Mouse (Mus musculus): Measurements from ENCODE around the gene Ccdc62. TPM values are rescaled to one million over a fixed set of nuclear protein-coding genes. Genes with fewer than 3 reads are reported as not detected.
A peak's percentile ranks its signal among the peaks of the same experiment; 100 is the strongest.

The Ccdc62 gene
- total RNA-seq, 2 experiments from 2014 or later: 3.8 to 4.1 TPM

GRCm38 (mm10) chr5:124003375-124003774 is 72.9 kb downstream of the Ccdc62 start:
- DNase-seq: no peak

DNA sequence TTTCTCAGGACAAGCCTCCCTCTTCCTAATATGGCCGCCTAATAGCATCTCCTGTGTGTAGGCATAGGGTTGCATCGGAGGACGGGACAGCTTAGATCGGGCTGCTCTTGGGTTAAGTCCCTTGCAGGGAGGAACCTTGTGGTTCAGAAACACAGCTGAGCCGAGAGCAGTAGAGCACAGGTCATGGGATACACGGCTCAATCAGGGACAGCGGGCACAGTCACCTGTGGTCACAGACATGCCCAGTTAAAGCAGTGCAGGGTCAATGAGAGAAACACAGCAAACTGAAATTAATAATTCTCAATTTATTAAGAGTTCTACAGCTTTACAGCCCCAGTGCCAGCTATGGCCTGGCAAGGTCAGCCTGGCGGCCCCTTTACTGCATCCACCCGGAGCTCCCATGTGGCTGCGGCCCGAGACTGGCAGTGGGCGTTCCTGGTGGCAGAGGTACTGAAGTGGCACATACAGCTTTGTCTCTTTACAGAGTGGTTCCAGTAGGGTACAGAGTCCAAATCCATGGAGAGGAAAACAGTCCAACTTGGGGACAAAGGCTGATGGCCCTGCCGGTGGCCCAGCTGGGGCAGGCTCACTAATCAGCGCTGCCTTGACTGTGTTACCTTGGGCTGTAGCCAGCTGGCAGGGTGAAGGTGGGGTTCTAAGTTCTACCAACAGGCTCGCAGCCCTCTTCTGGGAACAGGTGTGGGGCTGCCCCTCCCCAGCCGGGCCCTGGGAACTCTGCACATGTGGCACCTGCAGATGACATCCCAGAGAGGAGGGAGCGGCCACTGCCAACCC is 74.1 kb downstream of the Ccdc62 start:
- no peak for DNase-seq

- no peak for DNase-seq
Observed at GRCm38 (mm10) chr5:124005151-124005500, 74.6 kb downstream of the Ccdc62 start.

DNA sequence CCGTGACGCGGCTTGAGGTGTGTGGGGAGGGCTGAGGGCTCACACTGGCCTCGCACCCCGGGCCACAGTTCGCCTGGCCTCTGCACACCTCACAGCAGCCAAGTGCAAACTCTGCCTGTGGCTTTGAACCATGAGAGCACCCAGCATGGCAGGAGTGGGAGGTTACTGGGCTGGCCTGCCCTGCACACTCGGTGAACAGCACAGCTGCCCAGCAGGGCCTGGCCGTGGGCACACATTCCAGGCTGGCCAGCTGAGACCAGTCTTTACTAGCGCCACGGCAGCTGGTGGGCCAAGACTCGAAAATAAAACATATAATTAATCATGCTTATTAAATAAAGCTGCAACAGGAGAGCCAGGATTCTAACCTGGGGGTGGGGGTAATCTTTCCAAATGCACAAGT is 75.1 kb downstream of the Ccdc62 start:
- no peak for DNase-seq

DNA sequence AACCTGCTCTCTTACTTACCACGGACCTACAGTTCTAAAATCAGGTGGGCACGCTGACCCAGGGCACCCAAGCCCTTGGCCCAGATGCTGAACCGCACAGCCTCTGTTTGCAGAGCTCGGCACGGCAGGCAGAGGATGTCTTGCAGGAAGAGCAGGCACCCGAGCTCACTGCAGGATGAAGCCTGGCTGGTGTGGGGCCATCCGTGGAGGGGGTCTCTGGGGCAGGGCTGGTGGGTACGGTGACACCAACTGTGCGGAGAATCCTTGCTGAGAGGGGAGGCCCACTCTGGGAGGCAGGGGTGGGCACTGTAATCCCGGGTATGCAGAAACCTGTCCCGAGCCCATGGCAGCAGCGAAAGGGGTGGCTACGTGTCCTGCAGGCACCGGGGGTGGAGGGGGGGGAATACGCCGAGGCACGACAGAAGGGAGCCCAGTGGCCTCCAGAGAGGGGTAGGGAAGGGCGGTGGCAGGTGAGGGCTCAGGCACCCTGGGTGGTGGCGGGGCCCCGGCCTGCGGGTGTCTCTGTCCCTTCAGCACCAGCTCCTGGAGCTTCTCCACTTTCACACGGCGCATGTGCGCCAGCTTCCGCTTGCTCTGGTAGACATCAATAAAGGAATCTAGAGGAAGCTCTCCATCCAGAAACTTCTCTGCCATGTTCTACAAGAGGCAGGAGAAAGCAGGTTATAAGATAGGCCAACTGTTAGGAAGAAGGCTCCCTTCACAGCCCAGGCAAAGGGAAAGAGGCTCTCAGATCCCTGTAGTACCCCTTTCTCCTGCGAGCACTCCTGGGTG is 75.8 kb downstream of the Ccdc62 start:
- DNase-seq: no peak

DNA sequence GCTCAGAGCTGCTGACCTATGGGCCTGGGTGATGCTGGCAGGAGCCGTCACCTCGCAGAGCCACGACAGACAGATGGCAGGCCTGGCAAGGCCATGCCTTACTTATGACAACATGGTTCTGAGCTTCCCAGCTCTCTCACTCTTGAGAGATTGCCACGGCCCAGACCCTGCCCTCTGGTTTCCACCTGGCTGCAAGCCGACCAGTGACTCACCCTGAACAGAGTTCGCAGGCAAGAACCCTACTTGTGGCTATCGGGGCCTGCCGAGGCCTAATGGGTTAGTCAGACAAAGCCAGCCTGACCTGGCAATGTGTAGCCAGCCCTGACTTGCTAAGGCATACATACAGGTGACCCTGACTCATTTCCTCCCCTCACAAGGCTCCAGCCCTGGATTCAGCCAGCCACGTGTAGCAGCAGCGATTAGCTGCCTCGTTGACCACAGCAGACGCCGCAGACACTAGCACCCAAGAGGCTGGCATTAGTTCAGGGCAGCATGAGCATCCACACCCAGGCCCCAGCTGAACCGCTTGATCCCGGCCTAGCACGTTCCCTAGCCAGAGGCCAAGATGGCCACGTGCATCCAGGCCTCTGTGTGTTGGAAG is 76.5 kb downstream of the Ccdc62 start:
- DNase-seq: peak; percentile 71 to 79

DNA sequence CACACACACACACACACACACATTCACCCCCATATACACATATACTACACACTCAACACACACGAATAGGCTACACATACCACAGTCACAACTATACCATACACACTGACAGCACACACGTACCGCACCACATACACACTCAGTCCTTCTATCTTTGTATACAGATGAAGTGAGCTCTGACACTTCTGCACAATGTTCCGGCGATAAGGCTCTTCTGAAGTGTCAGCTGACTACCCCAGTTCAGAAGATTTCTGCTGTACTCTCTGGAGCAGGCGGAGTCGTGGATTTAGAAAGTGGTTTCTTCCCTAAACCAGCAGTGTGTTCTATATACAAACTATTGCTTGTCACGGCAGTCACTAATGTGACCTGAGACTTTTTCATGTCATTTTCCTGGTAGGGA is 79.6 kb downstream of the Ccdc62 start:
- no peak for DNase-seq

DNA sequence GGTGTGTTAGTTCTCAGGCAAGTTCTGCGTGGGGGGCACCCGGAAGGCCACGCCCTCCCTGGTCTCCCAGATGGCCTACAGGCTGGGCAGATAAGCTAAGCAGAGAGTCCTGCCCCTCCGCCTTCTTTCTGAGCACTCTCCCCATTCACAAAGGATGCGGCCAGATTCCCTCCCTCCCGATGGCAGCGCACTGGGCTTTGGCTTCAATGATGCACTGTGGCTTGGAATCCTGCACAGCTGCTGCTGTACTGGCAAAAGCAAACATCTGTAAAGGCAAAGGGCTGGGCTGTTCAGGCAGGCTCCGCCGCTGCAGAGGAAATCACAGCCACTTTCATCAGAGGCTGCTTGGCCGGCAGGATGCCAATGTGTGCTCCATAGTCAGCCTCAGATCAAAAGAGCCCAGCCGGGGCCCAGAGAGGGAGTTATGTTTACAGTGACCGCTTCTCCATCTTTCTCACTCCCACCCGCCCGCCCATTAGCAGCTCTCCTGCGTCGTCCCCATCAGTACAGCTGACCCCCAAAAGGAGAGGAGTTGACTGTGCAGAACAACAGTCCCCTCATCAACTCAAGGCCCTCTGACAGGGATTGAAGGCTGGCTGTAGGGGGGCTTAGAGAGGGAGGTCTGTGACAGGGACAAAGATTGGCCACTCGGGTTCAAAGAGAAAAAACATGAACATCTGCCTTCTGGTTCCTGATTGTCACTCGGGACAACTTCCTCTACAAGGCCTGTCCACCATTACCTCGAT is 80.6 kb downstream of the Ccdc62 start:
- DNase-seq: peak; percentile 75 to 77

DNA sequence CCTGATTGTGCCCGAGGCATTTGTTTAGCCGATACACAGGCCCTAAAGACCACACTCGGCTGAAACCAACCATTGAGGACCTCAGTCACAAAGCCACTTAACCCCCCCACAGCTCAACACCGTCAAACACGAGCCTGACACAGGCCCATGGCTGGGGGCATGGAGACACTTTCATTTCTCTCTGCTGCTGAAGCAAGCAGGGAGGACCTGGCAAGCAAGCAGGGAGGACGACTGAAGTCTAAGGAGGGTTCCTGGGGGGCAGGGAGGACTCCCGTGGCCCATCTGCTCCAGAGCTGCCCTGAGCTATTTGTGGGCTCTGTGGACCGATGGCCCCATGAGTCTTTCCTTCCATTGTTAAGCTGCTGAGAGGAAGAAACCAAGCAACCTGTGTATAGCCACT is 81.4 kb downstream of the Ccdc62 start:
- DNase-seq: peak in 1 of 2 experiments; percentile 43

- no peak for DNase-seq
Observed at GRCm38 (mm10) chr5:124012885-124013284, 82.4 kb downstream of the Ccdc62 start.

DNA sequence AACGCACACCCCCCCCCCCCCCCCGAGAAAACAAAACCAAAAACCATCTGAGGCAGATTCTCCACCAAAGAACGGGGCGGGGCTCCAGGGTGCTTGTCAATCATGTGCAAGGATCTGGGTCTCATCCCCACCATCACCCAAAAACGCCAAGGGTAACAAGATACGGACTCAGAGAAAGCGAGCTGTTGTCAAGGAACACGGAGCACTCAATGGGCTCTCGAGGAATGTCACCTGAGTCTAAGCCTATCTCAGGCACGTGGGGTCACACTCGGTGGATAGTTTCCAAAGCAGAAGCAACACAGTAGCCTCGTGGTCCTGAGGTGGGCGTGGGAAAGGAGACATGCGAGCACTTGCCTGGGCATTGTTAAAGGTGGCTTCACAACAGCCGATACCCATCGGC is 83.3 kb downstream of the Ccdc62 start:
- no peak for DNase-seq

- no peak for DNase-seq
Observed at GRCm38 (mm10) chr5:124014180-124014579, 83.7 kb downstream of the Ccdc62 start.

DNA sequence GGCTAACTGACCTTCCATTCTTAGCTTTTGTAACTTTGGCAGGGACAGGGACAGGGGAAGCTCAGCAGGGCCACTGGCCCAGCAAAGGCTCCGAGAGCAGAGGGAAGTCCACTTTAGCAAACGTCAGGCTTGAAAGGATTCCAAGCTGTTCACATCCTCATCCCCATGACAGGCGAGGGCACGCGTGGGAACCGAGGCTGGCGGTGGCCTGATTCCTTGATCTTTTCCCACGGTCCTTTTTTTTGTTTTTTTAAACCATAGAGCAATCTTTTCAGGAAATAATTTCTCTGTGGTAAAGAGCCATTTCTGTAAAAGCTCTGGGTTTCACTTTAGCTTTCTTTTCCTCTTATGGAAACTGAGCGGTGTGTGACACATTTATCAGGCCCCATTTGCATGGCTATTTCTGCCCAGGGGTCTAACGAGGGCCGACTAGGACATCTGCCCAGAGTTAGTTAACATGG is 84.3 kb downstream of the Ccdc62 start:
- peak; percentile 76 to 87 for DNase-seq

DNA sequence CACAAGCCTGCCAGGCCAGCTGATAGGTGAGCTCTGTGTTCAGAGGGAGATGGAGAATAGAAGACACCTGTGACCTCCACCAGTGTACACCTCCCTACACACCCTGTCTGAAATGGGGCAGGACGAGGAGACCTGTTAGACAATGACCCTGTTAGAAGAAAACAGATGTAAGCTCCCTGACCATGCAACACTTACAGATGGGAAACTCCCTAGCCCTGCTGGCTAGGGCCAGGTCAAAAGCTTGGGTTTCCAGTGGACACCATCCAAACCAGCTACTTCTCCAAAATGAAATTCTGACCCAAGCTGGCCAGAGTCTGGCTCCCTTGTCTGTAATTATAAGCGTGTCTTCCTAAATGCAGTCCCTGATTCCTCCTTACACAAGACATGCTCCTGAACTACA is 85.2 kb downstream of the Ccdc62 start:
- DNase-seq: no peak

DNA sequence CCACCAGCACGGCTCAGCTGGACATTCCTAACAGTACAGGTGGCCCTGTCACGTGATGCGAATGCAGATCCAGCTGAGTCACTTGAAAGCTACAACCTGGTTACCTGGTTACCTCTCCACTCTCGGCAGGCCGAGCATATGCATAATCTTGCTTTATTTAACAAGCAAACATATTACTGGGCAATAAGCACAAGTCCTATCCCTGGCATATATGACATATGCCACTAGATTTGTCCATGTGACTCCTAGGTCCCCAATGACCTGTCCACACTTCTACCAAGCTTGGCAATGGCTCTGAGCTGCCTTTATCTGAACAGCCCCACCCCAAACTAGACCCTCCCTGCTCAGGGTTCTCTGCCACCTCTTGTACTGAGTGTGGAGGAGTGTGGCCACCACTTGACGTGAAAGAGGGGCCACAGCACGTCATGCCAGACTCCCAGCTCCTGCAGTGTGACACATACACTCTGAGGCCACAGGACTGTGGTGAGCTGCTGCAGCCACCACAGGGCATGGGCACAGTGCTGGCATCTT is 85.9 kb downstream of the Ccdc62 start:
- DNase-seq: no peak

DNA sequence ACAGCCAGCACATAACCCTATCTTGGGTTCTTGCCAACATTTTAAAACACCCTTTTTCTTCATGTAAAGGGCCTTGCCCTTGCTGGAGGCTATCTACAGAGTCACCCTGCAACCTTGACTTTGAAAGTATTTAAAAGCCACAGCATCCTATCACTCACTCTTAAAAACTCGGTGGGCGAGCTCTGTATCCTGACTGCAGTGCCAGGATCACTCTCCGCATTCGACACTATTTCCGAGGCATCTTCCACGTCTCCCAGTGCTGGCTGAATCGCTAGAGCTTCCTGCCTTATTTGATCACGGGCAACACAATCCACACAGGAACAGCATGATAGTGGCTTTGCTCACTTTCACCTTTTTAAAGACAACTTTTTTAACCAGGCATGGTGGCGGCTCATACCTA is 87.5 kb downstream of the Ccdc62 start:
- no peak for DNase-seq

DNA sequence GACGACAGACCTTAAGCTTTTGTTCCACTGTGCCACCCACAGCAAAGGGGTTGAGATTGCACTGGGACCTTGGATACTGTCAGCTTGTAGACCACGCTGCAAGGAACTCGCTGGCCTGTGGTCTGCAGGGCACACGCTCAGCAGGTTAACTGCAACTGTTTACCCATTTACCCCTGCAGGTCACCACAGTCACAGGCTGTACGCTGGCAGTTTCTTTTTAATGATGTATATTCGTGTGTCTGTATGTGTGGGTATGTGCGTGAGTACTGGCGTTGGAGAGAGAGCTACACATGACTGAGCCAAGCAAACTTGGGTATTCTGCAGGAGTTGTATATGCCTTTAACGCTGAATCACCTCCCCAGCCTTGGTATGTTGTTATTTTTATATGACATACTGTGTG is 88.2 kb downstream of the Ccdc62 start:
- DNase-seq: no peak

Small RNAs within 50 kb of the gene (microRNA-seq; reads per million reads assigned to microRNA genes)
- 0.76 to 1.6 reads per million in 2 experiments for gene Mir7032

Other genes starting within 250 kb of the Ccdc62 start
- 100 to 1,000 TPM; 173 to 179 TPM for gene Clip1, start 246.1 kb upstream of the Ccdc62 start, total RNA-seq (2021)
- 10 to 100 TPM; 17.3 to 22.0 TPM for gene Zcchc8, start 209.6 kb upstream of the Ccdc62 start, total RNA-seq (2021)
- 10 to 100 TPM; 35.7 to 39.7 TPM for gene Rsrc2, start 181.3 kb upstream of the Ccdc62 start, total RNA-seq (2021)
- gene Kntc1, start 181.0 kb upstream of the Ccdc62 start, total RNA-seq (2021): under 1 TPM; 0.31 to 0.97 TPM
- under 1 TPM in 1 of 2 experiments, not detected in 1; 0.39 TPM for gene Hcar2, start 65.2 kb upstream of the Ccdc62 start, total RNA-seq (2021)
- gene Hcar1, start 50.7 kb upstream of the Ccdc62 start, total RNA-seq (2021): under 1 TPM; 0.47 to 0.90 TPM
- 10 to 100 TPM; 54.0 to 58.7 TPM for gene Denr, start 23.5 kb upstream of the Ccdc62 start, total RNA-seq (2021)
- gene Gm43518, start 3.3 kb upstream of the Ccdc62 start, total RNA-seq (2021): 1 to 10 TPM in 1 of 2 experiments, not detected in 1; 1.1 TPM
- gene Hip1r, start 42.9 kb downstream of the Ccdc62 start, total RNA-seq (2021): 10 to 100 TPM; 11.1 to 11.3 TPM
- 10 to 100 TPM; 15.1 to 15.2 TPM for gene Vps37b, start 101.6 kb downstream of the Ccdc62 start, total RNA-seq (2021)
- gene Abcb9, start 165.1 kb downstream of the Ccdc62 start, total RNA-seq (2021): 10 to 100 TPM in 1 of 2 experiments, 1 to 10 TPM in 1; 8.9 to 10.7 TPM
- 10 to 100 TPM; 15.1 to 17.5 TPM for gene Ogfod2, start 181.6 kb downstream of the Ccdc62 start, total RNA-seq (2021)
- 10 to 100 TPM; 36.3 to 37.8 TPM for gene Arl6ip4, start 185.4 kb downstream of the Ccdc62 start, total RNA-seq (2021)